Mouse (Mus musculus) left cerebral cortex, postnatal 10 days (tissue): ENCODE data around the gene Exoc3l4. TPM values are rescaled to one million over a fixed set of nuclear protein-coding genes. Genes with fewer than 3 reads are reported as not detected.

Experiments
- DNase-seq, 2 experiments: peaks; one replicate each; pipeline ENCODE4 v3.0.0; 2021 to 2022; ENCODE audit warnings: low spot score in 2 of 2, mixed read lengths in 1 of 2; ENCODE audit errors: extremely low spot score in 1 of 2
- intact Hi-C: fragments of 180-260 bp; cut with DNase I; formaldehyde crosslinking; loops from one replicate; pipeline ENCODE4 v1.15.1; 2025
- total RNA-seq, 2 experiments: library from RNA; stranded (reverse); gene quantifications; 2 replicates each; pipeline ENCODE4 v1.2.3; 2021

Gene Exoc3l4
- total RNA-seq, 2 experiments from 2014 or later, result 1.1 to 1.7 TPM

DNA sequence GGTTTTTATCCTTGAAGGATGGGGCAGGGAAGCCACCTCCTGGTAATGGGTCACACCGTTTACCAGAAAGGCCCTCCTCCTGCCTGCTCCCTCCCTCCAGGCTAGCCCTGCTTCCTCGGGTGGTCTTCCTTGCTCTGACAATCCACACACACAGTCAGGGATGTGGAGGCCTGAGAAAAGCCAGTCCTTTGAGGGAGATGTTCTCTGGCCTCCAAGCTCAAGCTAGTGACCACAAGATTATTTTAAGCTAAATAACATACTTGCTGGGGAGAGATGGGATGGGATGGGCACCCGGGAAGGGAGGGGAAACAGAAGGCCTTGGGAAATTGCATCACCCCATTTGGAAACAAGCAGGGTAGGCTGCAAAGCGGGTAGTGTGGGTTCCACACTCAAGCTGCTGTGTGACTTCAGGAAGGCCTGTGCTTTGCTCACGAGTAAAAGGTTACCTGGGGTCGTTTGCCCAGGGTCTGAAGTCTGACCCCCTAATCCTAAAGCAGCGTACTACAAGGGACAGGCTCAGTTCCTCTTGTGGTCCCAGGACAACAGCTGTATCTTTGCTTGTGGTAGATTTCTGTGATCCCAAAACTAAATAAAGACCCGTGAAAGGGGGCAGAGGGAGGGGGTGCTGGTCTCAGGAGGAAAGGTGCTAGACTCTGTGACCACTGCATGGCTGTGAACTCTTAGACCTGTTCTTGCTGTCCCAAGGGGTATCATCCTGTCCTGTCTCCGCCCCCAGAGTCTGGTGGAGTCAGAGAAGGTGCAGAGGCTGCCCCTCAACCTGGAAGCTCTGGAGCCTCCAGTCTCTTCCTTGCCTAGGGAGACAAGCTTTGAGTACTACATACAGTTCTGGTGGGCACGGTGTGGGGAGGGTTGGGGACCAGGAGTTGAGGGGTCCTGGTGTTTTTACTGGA lies 27.4 kb downstream of the Exoc3l4 start:
- no peak for DNase-seq
- intact Hi-C loops, result no loop called here

DNA sequence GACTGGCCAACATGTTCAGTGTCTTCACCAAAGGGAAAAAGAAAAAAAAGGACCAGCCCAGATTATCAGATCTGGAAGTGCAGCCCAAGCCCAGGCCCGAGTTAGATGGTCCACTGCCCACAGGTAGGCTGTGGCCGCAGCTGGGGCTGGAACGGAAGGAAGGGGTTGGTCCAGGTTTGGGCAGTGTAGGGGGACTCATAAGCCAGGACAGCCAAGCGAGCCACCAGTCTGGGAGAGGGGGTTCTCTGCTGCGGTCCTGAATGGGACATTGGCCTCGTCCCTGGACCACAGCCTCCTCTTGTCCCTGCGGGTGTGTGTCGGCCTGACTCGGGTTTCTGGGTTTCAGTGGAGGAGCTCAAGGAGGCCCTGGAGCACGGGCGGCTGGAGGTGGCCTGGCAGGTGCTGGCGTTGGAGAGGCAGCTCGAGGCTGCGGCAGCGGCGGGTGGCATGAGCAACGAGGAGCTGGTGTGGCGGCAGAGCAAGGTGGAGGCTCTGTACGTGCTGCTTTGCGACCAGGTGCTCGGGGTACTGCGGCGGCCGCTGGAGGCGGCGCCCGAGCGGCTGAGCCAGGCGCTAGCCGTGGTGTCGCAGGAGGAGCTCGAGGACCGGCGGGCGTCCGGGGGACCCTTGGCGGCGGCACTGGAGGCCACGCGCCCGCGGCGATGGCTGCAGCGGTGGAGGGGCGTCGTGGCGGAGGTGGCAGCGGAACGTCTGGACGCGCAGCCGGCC lies 28.5 kb downstream of the Exoc3l4 start:
- intact Hi-C loops, result no loop called here

DNA sequence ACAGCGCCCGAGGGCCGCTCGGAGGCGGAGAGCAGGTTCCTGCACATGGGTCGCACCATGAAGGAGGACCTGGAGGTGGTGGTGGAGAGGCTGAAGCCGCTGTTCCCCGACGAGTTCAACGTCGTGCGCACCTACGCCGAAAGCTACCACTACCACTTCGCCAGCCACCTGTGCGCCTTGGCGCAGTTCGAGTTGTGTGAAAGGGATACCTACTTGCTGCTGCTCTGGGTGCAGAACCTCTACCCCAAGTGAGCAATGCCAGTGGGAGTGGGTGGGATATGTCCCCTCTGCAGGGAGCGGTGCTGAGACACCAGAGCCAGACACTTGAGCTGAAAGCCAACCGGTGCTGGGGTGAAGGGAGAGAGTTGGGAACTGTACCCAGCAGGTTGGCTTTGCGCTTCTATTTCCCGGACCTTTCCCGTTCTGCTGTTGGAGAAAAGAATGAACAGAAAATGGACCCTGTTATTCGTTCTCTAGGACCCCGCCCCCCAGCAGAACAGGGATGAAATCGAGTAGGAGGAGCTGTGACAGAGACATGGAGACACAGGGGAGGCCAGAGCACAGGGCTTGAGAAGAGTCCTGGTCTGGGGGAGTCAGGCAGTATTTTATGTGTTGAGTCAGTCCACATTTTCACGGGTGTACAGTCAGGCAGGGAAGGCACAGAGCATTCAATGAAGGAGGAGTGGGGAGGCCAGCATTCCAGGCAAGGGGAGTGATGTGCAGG lies 29.2 kb downstream of the Exoc3l4 start:
- intact Hi-C loops, result no loop called here
- no peak for DNase-seq

More for the DNA sequence above, 28.5 kb downstream of the Exoc3l4 start:
- DNase-seq, result no peak

DNA sequence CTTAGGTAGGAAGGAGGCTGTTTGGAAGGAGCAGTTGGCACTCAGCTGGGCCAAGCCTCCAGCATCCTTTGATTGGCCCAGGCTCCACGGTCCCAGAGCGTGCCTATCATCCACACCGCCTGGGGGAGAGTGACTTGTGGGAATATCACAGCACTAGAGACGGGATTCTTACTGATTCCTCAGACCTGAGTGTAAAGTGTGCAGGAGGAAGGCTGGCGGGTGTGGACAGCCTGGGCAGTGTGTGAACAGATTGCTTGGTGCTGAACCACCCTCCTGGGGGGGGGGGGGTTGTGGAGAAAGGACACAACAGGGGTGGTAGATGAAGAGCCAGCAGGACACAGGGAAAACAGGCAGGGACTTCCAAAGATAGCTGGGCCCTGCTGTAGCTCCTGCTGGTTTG lies 29.9 kb downstream of the Exoc3l4 start:
- intact Hi-C loops, result no loop called here
- peak in 1 of 2 experiments; percentile 23 for DNase-seq

DNA sequence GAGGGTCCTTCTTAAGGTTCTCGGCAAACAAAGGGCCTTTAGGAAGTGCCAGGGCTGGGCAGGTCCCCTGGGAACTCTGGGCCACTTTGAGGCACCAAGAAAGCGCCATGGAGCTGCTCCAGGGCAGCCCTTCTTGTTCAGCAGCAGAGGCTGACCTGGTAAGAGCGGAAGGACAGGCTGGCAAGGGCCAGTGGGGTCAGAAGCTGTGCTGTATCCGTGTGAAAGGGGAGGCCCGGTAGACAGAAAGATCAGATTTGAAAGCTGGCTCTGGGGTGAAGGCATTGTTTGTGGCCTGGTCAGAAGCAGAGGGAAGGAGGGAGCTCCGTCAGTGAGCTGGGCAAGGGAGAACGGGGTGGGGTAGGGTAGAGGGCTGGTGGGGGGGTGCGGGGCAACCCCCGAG lies 30.5 kb downstream of the Exoc3l4 start:
- DNase-seq, result no peak
- intact Hi-C loops, result no loop called here

DNA sequence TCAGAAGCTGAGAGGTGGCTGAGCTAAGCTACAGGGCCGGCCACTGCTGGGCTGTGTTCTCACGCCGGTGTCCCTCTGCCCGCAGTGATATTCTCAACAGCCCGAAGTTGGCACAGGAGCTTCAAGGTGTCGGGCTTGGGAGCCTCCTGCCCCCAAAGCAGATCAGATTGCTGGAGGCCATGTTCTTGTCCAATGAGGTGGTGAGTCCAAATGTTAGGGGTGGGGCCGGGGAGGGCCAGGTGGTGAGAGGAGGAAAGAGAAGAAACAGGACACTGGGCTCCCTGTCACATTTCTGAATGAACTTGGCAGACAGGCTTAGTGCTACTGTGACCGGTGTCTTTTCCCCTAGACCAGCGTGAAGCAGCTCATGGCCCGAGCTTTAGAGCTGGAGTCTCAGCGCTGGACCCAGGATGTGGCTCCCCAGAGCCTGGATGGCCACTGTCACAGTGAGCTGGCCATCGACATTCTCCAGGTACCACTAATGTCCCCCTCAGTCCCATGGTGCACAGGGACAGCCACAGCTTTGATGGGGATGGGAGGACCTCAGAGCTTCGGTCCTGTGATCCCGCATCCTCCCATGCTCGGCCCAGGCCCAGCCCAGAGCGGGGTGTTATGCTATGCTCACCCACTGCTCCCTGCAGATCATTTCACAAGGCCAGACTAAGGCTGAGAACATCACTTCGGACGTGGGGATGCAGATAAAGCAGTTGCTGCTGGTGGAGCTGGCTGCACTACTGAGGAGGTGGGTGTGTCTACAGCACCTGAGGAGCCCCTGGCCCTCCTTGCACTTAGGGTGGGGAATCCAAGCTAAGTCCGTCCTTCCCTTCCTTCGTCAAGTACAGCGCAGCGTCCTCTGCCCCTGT lies 31.3 kb downstream of the Exoc3l4 start:
- no peak for DNase-seq
- intact Hi-C loops, result no loop called here

DNA sequence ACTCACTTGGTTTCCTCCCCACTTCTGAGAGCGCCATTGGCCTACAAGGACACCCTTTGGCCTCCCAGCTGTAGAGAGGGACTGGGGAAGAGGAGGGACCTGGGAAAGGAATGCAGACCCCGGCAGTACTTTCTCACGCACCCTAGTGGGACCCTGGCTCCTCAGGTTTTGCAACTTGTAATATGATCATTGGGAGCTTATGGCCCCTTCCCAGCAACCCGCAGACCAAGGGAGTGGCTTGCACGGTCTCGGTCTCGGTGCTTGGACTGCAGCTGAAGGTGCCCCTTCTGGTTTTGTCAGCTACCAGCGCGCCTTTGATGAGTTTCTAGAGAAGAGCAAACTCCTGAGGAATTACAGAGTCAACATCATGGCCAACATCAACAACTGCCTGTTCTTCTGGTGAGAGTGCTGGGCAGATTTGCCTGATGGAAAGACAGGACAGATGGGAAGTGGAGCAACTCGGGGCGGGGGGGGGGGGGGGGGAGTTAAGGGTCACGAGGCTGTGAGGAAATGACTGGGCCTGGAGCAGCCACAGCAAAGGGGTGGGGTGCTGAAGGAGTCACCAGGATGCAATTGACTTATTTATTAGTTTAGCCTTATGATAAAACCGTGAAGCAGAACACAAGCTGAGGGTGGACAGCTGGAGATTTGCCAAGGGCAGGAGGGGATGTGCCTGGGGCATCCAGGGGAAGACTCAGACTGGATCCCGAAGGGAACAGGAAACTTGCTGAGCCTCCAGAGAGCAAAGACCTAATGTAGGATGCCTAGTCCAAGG lies 32.3 kb downstream of the Exoc3l4 start:
- intact Hi-C loops, result no loop called here

DNA sequence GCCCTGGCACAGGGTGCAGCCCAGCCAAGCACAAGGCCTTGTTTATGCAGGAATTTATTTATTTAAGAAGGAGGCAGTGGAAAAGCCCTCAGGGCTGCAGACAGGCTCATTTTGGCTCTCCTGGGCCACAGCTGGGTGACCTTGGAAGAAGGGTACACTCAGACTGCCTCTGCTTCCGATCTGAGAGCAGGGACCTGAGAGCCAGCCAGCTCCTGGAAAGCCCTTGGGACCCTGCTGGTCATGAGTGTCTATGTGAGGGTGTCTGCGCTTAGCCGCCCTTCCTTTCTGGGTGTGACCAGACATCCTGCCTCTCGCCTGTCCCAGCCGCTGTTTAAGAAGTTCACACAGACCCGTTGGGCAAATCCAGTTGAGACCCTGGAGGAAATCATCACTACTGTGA lies 33.5 kb downstream of the Exoc3l4 start:
- DNase-seq, result peak in 1 of 2 experiments; percentile 67
- intact Hi-C loops, result no loop called here

More for the DNA sequence above, 32.3 kb downstream of the Exoc3l4 start:
- peak in 1 of 2 experiments; percentile 57 for DNase-seq

DNA sequence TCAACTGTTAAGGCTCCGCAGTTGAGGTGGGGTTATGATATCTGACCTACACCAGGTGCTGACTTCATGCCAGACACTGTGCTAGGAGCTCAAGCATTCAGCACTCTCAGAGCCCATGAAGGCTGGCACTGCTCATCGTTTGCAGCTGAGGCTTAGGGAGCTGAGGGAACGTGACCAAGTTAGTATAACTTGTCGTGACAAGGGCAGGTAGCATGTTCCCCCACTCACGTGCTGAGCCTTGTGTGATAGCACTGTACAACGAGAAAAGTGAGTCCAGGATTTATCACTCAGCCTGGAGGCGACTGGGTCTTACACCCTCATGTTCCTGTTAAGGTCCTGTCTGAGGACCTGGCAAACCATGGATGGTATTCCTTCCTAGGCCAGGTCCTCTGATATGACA lies 34.7 kb downstream of the Exoc3l4 start:
- DNase-seq, result no peak
- intact Hi-C loops, result no loop called here

DNA sequence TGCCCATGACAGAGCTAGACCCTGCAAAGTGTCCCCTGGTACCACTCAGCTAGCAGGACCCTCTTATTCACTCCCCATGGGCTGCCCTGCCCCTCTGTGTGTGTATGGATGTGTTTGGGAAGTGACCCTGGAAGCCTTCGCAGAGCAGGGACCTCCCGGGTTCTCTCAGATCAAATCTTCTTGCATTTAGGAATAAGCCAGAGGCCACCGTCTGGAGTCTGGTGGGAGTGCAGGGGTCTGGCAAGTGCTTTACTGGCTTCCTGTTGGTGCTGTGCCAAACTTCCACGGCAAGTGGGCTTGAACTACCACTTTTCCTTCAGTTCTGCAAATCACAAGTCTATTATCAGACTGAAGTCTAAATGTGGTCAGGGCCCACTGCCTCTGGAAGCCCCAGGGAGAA lies 37.2 kb downstream of the Exoc3l4 start:
- intact Hi-C loops, result no loop called here
- peak in 1 of 2 experiments; percentile 68 for DNase-seq

DNA sequence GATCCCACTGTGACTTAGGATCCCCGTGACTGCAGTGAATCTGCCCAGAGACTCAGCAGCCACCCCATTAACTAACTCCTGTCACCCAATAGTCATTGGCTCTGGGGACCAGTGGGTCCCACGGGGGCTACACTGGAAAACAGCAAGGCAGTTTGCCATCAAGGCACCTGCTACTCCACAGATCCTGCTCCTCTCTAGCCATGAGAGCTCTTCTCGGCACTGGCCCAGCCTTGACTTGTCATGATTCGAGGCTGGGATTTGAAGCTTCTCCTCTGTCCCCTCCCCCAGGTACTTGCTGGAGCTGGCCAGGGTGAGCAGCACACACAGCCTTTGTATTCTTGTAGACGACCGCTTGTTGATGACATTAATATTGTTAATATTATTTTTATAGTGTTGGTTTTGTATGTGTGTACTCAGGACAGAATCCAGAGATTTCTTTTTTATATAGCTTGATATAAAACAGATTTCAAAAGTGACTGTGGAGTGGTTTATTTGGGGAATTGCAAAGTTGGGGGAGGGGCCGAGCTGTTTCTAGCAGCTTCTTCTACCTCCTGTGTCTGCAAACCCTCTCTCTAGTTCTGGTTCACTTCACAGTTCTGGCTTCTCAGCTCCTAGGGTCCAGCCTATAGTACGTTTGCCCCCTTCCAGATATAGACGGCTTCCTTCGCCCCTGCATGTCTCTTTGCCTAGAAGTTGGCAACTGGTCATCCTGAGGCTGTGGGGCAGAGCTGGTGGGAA lies 37.9 kb downstream of the Exoc3l4 start:
- intact Hi-C loops, result no loop called here
- no peak for DNase-seq

DNA sequence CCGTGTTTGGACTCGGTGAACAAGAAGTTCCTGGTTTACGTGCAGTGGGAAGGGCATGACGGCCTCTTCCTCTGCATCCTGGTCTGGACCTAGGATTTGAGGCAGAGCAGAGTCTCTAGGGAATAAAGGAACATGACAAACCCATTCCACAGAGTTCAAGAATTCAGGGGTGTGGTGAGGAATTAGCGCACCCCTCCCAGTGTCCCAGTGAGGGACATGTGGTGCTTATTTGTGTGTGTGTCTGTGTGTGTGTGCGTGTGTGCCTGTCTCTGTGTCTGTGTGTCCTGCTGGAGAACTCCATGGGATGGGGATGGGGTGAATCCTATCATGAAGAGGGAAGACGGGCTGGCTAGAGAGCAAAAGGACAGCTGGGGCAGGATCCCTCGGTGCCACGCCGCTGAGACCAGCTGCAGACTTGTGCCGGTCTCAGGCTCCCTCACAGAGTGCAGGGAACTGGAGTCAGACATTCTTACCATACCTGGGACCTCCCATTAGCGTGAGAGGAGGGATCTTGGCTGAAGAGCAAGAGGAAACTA lies 38.6 kb downstream of the Exoc3l4 start:
- DNase-seq, result no peak
- intact Hi-C loops, result no loop called here

DNA sequence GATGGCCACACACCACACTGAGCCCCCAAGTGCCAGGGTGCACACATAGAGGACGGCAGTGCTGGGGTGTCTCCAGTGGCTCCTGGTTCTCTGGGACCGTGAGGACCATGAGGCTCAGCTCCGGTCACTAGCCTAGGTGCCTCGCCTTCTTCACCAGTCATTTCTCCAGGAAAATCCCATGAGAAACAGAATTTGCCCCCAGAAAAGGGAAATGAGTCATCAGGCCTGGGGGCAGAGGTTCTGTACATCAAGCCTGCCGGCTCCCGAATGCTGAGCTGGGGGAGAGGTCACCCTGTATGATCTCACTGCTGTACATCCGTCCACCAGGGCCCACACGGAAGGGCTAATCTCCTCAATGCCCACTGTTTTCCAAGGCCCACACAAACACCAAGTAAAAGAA lies 39.0 kb downstream of the Exoc3l4 start:
- DNase-seq, result no peak
- intact Hi-C loops, result no loop called here

DNA sequence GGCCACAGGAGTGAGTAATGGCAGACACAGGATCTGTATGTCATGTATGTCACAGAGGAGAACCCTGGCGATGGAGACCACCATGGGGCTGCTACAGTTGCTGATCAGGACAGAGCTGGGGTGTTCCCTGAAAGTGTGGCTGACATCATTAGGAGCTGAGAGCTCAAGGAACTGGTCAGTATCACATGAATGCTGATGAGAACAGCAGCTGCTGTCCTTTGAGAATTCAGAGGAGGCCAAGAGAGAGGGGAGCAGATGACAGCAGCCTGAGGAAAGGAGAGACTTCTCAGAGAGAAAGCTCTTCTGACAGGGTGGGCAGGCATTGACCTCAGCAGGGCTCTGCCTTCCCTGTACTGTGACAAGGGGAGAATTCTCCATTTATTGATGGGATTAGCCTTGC lies 40.9 kb downstream of the Exoc3l4 start:
- DNase-seq, result no peak
- intact Hi-C loops, result loop anchor here (2.0 kb wide), 1 partner anchor 31 kb away; no protein-coding TSS in a partner anchor

DNA sequence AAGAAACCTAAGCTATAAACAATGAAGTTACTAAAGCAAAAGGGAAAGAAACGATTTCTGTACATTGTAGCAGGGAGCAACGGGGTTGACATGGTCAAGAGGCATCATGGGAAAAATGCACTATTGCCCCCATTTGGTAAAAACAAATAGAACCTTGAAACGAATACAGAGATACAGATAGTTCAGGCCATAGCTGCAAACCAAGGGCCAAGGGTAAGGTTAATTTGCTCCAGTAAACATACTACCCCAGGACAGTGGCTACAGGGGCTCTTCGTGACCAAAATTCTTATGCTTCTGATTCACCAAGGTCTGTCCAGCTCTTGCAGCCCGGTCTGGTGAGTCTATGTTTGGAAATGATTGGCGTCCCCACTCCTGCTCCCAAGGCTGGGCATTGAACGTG lies 46.8 kb downstream of the Exoc3l4 start:
- intact Hi-C loops, result no loop called here
- no peak for DNase-seq

DNA sequence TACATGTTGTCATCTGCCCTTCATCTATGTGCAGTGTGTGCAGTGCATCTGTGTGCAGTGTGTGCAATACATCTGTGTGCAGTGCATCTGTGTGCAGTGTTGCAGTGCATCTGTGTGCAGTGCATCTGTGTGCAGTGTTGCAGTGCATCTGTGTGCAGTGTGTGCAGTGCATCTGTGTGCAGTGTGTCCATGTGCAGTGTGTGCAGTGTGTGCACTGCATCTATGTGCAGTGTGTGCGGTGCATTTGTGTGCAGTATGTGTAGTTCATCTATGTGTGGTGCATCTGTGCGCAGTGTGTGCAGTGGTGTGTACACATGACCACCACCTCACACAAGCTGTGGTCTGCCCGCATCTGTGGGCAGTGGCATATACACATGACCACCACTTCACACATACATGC lies 49.6 kb downstream of the Exoc3l4 start:
- intact Hi-C loops, result no loop called here
- no peak for DNase-seq

DNA sequence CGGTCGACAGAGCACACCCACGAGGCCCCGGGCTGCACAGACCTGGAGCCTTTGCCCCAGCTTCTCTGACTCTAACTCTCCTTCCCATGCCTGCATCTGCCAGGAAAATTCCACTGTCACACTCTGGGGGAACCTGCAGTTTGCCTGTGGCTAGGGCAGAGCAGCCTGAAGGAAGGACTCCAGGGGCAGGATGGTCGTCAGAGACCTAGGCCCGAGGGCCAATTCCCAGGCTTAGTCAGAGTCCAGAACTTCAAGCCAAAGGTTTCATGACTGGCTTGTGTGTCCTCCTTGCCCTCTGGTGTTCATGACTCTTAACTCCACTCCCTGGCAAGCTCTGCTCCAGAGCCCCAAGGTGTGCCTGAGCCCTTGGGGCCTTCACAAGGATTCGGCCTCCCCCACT lies 51.4 kb downstream of the Exoc3l4 start:
- no peak for DNase-seq
- intact Hi-C loops, result no loop called here
